Mouse (Mus musculus): ENCODE results near the gene Rai2.

GRCm38 (mm10) chrX:161689336-161689735 lies 27.5 kb upstream of the Rai2 start:
- TF ChIP-seq POLR2A (IDR thresholded peaks at IDR 0.05; ENCODE audit: low read depth, low read length) (no peak), CTCF (conservative IDR thresholded peaks at IDR 0.05; ENCODE audit: insufficient read depth, insufficient read length, low read depth, low read length) (no peak)

Data from kidney, adult 2 months (tissue).